Mouse (Mus musculus) hindbrain, postnatal 0 days (tissue): ENCODE data around the gene Fbxo6. TPM values are rescaled to one million over a fixed set of nuclear protein-coding genes. Genes with fewer than 3 reads are reported as not detected.

ENCODE experiments used
- ATAC-seq: fragments of 200-750 bp; cut with Nextera tagmentation; 2 replicates; pipeline ENCODE4 v1.8.0; 2017; ENCODE audit warnings: mild to moderate bottlenecking, moderate TSS enrichment, moderate library complexity
- DNase-seq: peaks from one replicate; pipeline ENCODE4 v3.0.0-alpha.2; 2015; ENCODE audit warnings: low spot score
- H3K27ac ChIP-seq: fragments of 300-500 bp; sonication (generic); 2 replicates; pipeline ENCODE4 v1.5.1; 2014; ENCODE audit warnings: mild to moderate bottlenecking
- H3K27me3 ChIP-seq: fragments of 300-500 bp; sonication (generic); 2 replicates; pipeline ENCODE4 v1.6.1; 2014; ENCODE audit warnings: low read length, mixed read lengths; ENCODE audit not compliant: insufficient read depth
- H3K36me3 ChIP-seq: fragments of 300-500 bp; sonication (generic); 2 replicates; pipeline ENCODE4 v1.6.1; 2014; ENCODE audit warnings: low read length, mixed read lengths; ENCODE audit not compliant: insufficient read depth
- H3K4me1 ChIP-seq: fragments of 300-500 bp; sonication (generic); 2 replicates; pipeline ENCODE4 v1.6.1; 2014; ENCODE audit warnings: antibody characterized with exemption, low read length, mixed read lengths; ENCODE audit not compliant: insufficient read depth
- H3K4me2 ChIP-seq: fragments of 300-500 bp; sonication (generic); 2 replicates; pipeline ENCODE4 v1.6.1; 2014; ENCODE audit warnings: low read depth, mild to moderate bottlenecking, low read length, moderate library complexity, mixed read lengths
- H3K4me3 ChIP-seq: fragments of 300-500 bp; sonication (generic); 2 replicates; pipeline ENCODE4 v1.5.1; 2014; ENCODE audit warnings: low read length
- H3K9ac ChIP-seq: fragments of 300-500 bp; sonication (generic); replicated peaks from 2 replicates; pipeline ENCODE4 v1.6.1; 2014; ENCODE audit warnings: mild to moderate bottlenecking, low read length, moderate library complexity, mixed read lengths
- H3K9me3 ChIP-seq: fragments of 300-500 bp; sonication (generic); 2 replicates; pipeline ENCODE4 v1.6.1; 2016; ENCODE audit warnings: low read length, mixed read lengths
- CTCF ChIP-seq: IDR thresholded peaks from 2 replicates; pipeline ENCODE4 v1.5.1; 2016; ENCODE audit warnings: antibody characterized with exemption, control low read depth, low read depth
- WGBS: fragments of 180-500 bp; shearing (Covaris S2); extraction: QIAGEN DNeasy Blood & Tissue Kit; methylation state at CpG from one replicate; pipeline ENCODE4 v1.1.7; 2014; 5-methylcytosine and 5-hydroxymethylcytosine counted together
- polyA plus RNA-seq: library from polyadenylated mRNA; unstranded; fragments of >200 nt; fragmentation: Nextera tagmentation; extraction: Ambion mirVana; gene quantifications from 2 replicates; pipeline ENCODE4 v1.2.1, GENCODE M21; 2015
- total RNA-seq: library from RNA; depleted of rRNA; stranded (reverse); fragments of >200 nt; gene quantifications from 2 replicates; pipeline ENCODE4 v1.2.3, GENCODE M21; 2014

Gene Fbxo6
- total and polyA plus RNA-seq, 2 experiments from 2014 or later, result 24.0 to 36.3 TPM

DNA sequence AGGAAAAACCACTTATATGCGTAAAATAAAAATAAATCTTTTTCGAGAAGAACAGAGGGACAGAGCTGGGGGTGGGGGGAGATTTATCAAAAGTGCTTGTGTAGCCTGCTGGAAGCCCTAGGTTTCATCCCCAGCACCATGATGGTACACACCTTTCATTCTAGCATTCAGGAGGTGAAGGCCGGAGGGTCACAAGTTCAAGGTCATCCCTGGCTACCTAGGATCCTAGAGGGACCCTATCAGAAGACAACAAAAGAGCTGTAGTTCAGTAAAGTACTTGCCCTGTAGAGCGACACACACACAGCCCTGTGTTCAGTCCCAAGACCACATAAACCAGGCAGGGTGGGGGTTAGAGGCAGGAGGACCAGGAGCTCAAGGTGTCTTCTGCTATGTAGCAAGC lies 2.1 kb upstream of the Fbxo6 start:
- WGBS, result 92% methylated on average over 4 of the region's 4 CpGs
- no peak overlapping the region for H3K4me3 ChIP-seq
- peaks cover 33% of the 10 kb centered on the region for H3K36me3 ChIP-seq
- H3K4me1 ChIP-seq, result peaks cover 3% of the 10 kb centered on the region; the same call in 1 of the 2 replicates
- no peak overlapping the region for H3K4me2 ChIP-seq
- no peaks in the 10 kb centered on the region for H3K9me3 ChIP-seq
- no peak for ATAC-seq
- H3K27me3 ChIP-seq, result no peaks in the 10 kb centered on the region
- H3K9ac ChIP-seq, result no peak overlapping the region
- TF ChIP-seq CTCF, result no peak
- no peak for DNase-seq
- no peak overlapping the region for H3K27ac ChIP-seq

GRCm38 (mm10) chr4:148152547-148152946 lies 607 bp upstream of the Fbxo6 start:
- Histone ChIP-seq H3K4me3 (no peak overlapping the region), H3K27ac (no peak overlapping the region), H3K4me1 (no peaks in the 10 kb centered on the region), H3K27me3 (no peaks in the 10 kb centered on the region), H3K4me2 (no peak overlapping the region), H3K36me3 (peaks cover 30% of the 10 kb centered on the region; the same call in 1 of the 2 replicates), H3K9me3 (no peaks in the 10 kb centered on the region), H3K9ac (no peak overlapping the region)
- no peak for DNase-seq
- no peak for TF ChIP-seq CTCF
- no peak for ATAC-seq
- 74% methylated on average over 5 of the region's 5 CpGs for WGBS

GRCm38 (mm10) chr4:148150953-148151266 lies 1.0 kb downstream of the Fbxo6 start:
- WGBS, result 42% methylated on average over 3 of the region's 3 CpGs
- Histone ChIP-seq H3K27ac (peak overlapping the region; percentile 95; the same call in 1 of the 2 replicates), H3K4me1 (no peaks in the 10 kb centered on the region)

GRCm38 (mm10) chr4:148150242-148150641 lies 1.7 kb downstream of the Fbxo6 start:
- Histone ChIP-seq H3K9me3 (no peaks in the 10 kb centered on the region), H3K27ac (no peak overlapping the region), H3K27me3 (no peaks in the 10 kb centered on the region), H3K9ac (no peak overlapping the region), H3K4me3 (no peak overlapping the region), H3K4me2 (no peak overlapping the region), H3K4me1 (no peaks in the 10 kb centered on the region), H3K36me3 (peaks cover 31% of the 10 kb centered on the region)
- ATAC-seq, result no peak
- no peak for DNase-seq
- TF ChIP-seq CTCF, result no peak
- 75% methylated on average over 7 of the region's 7 CpGs for WGBS

More at GRCm38 (mm10) chr4:148150953-148151266, 1.0 kb downstream of the Fbxo6 start:
- Histone ChIP-seq H3K9ac (peak overlapping the region; percentile 80; the same call in 1 of the 2 replicates), H3K4me2 (peak overlapping the region; percentile 94), H3K36me3 (peaks cover 30% of the 10 kb centered on the region), H3K27me3 (no peaks in the 10 kb centered on the region), H3K9me3 (no peaks in the 10 kb centered on the region), H3K4me3 (peak overlapping the region; percentile 61)
- DNase-seq, result no peak
- TF ChIP-seq CTCF, result no peak
- no peak for ATAC-seq

DNA sequence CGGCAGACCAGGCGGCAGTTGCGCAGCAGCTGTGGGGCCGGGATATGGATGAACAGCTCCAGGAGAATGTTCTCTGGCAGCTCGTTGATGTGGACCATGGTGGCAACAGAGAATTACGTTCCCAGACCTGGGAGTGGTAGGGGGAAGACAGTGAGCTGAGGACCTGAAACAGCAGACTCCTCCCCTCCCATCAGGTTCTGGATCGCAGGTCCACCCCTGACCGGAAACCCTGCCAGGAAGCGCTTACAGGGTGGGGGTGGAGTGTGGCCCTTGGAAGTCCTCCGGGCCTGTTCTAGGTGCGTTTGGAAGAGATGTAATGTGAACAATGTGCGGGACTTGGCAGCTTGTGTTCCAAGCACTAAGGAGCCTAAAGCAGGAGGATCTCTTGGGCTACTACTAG lies 2.4 kb downstream of the Fbxo6 start:
- H3K27ac ChIP-seq, result no peak overlapping the region
- DNase-seq (no peak), ATAC-seq (no peak)
- H3K4me3 ChIP-seq, result no peak overlapping the region
- H3K9ac ChIP-seq, result no peak overlapping the region
- H3K36me3 ChIP-seq, result peaks cover 35% of the 10 kb centered on the region
- no peaks in the 10 kb centered on the region for H3K9me3 ChIP-seq
- no peaks in the 10 kb centered on the region for H3K4me1 ChIP-seq
- H3K27me3 ChIP-seq, result no peaks in the 10 kb centered on the region
- WGBS, result 78% methylated on average over 12 of the region's 12 CpGs
- TF ChIP-seq CTCF, result no peak
- H3K4me2 ChIP-seq, result no peak overlapping the region

DNA sequence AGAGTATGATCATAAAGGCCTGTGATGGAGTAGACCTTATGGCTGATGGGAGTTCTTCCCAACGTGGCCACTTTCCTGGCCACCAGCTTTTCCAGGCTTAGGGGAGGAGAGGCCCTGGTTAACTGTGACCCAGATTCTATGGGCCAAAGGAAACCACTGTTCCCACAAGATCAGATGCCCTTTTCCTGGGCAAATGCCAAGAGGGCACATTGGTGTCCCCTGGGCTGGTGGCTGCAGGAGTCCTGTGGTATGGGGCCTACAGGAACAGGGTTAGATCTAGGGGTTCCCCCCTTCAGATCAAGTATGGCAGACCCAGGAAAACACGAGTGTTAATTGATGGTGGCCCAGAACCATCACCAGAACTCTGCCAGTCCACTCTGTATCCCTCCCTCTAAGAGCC lies 4.2 kb downstream of the Fbxo6 start:
- Histone ChIP-seq H3K9me3 (no peaks in the 10 kb centered on the region), H3K9ac (no peak overlapping the region), H3K4me1 (no peaks in the 10 kb centered on the region), H3K4me3 (no peak overlapping the region), H3K27me3 (no peaks in the 10 kb centered on the region), H3K4me2 (no peak overlapping the region), H3K27ac (no peak overlapping the region), H3K36me3 (peaks cover 28% of the 10 kb centered on the region)
- 91% methylated on average over 2 of the region's 2 CpGs for WGBS
- DNase-seq, result no peak
- TF ChIP-seq CTCF, result no peak
- ATAC-seq, result no peak

GRCm38 (mm10) chr4:148143721-148144120 lies 8.2 kb downstream of the Fbxo6 start:
- no peak for ATAC-seq
- Histone ChIP-seq H3K27ac (no peak overlapping the region), H3K4me1 (no peaks in the 10 kb centered on the region), H3K27me3 (no peaks in the 10 kb centered on the region), H3K4me3 (no peak overlapping the region), H3K9me3 (no peaks in the 10 kb centered on the region), H3K4me2 (no peak overlapping the region), H3K36me3 (peaks cover 25% of the 10 kb centered on the region), H3K9ac (no peak overlapping the region)
- no peak for TF ChIP-seq CTCF
- DNase-seq, result no peak
- WGBS, result 83% methylated on average over 5 of the region's 5 CpGs
